Mouse (Mus musculus) olfactory bulb, adult 2 months (tissue): ENCODE measurements around the gene BC035947.
A peak's percentile ranks its signal among the peaks of the same experiment; 100 is the strongest.

Source experiments
- CTCF ChIP-seq: fragments of 200-500 bp; IDR thresholded peaks from 2 replicates; pipeline ENCODE4 v1.5.1; 2012; ENCODE audit warnings: low read depth, mild to moderate bottlenecking, low read length, moderate library complexity; ENCODE audit not compliant: insufficient read depth
- POLR2A ChIP-seq: fragments of 200-500 bp; IDR thresholded peaks from 2 replicates; pipeline ENCODE4 v1.6.1; 2012; ENCODE audit warnings: mild to moderate bottlenecking, low read depth, low read length, moderate library complexity; ENCODE audit not compliant: insufficient read depth

- no peak for TF ChIP-seq POLR2A
- peak; percentile 88 for TF ChIP-seq CTCF
Measured at GRCm38 (mm10) chr1:78525189-78525886, 13.4 kb upstream of the BC035947 start.
